Mouse (Mus musculus) small intestine, adult 2 months (tissue): ENCODE data around the gene Myom1.

Experiments
- CTCF ChIP-seq: fragments of 200-500 bp; IDR thresholded peaks from 2 replicates; pipeline ENCODE4 v1.5.1; 2012; ENCODE audit warnings: low read depth, mild to moderate bottlenecking, control low read depth, inconsistent platforms, low read length, moderate library complexity, mixed read lengths; ENCODE audit not compliant: insufficient replicate concordance, insufficient read length; ENCODE audit errors: extremely low read depth
- POLR2A ChIP-seq: fragments of 200-500 bp; IDR thresholded peaks from 2 replicates; pipeline ENCODE4 v1.6.1; 2012; ENCODE audit warnings: low read depth, mild to moderate bottlenecking, control low read depth, inconsistent platforms, low read length, moderate library complexity

GRCm38 (mm10) chr17:71013105-71013504, 10.7 kb downstream of the Myom1 start:
- TF ChIP-seq CTCF (no peak), POLR2A (no peak)
